Mouse (Mus musculus) CH12.LX (cell line): Measurements from ENCODE around the gene Proser3.

Experiments used
- BHLHE40 ChIP-seq: IDR thresholded peaks from 2 replicates; pipeline ENCODE4 v1.6.1; 2011; ENCODE audit warnings: mild to moderate bottlenecking, low read depth, low read length, improper control_type of control experiment
- CTCF ChIP-seq, 2 experiments: IDR thresholded peaks in 1 of 2; conservative IDR thresholded peaks in 1 of 2; 2 replicates each; pipeline ENCODE4 v1.5.1; 2011 to 2012; ENCODE audit warnings: low read depth in 2 of 2, low read length in 2 of 2, improper control_type of control experiment in 1 of 2, inconsistent platforms in 1 of 2, mild to moderate bottlenecking in 1 of 2, moderate library complexity in 1 of 2
- E2F4 ChIP-seq: IDR thresholded peaks from 2 replicates; pipeline ENCODE4 v1.6.1; 2011; ENCODE audit warnings: low read depth, low read length, improper control_type of control experiment; ENCODE audit not compliant: insufficient replicate concordance
- ETS1 ChIP-seq: conservative IDR thresholded peaks from 2 replicates; pipeline ENCODE4 v1.6.1; 2012; ENCODE audit warnings: low read depth, mild to moderate bottlenecking, inconsistent platforms, low read length, improper control_type of control experiment, moderate library complexity
- MAFK ChIP-seq: IDR thresholded peaks from 2 replicates; pipeline ENCODE4 v1.6.1; 2011; ENCODE audit warnings: low read length, improper control_type of control experiment; ENCODE audit not compliant: insufficient replicate concordance
- POLR2A ChIP-seq: IDR thresholded peaks from 2 replicates; pipeline ENCODE4 v1.6.1; 2011; ENCODE audit warnings: low read depth, mild to moderate bottlenecking, improper control_type of control experiment, low read length
- ZNF384 ChIP-seq: IDR thresholded peaks from 2 replicates; pipeline ENCODE4 v1.6.1; 2012; ENCODE audit warnings: low read depth, low read length, improper control_type of control experiment, inconsistent platforms

- TF ChIP-seq BHLHE40 (no peak), MAFK (no peak), POLR2A (no peak), CTCF (conservative IDR thresholded peaks at IDR 0.05 in 1 of 2, IDR thresholded peaks at IDR 0.05 in 1 of 2; ENCODE audit: low read depth in 2 of 2, low read length in 2 of 2) (no peak), E2F4 (no peak), ETS1 (no peak), ZNF384 (no peak)
These were observed 25.1 kb downstream of the Proser3 start for GRCm38 (mm10) chr7:30526981-30527380.
